Mouse (Mus musculus): Measurements from ENCODE around the gene Col26a1.

GRCm38 (mm10) chr5:136692784-136693183 is 190.2 kb downstream of the Col26a1 start, which contains the start of gene Myl10:
- TF ChIP-seq CTCF (IDR thresholded peaks at IDR 0.05; ENCODE audit: control insufficient read depth, insufficient read depth, insufficient replicate concordance, low read depth, low read length) = no peak
- no peak for TF ChIP-seq POLR2A (IDR thresholded peaks at IDR 0.05; ENCODE audit: control insufficient read depth, low read depth, low read length)
